Mouse (Mus musculus): ENCODE results near the gene Kcnk1.

GRCm38 (mm10) chr8:125955671-125956070 lies 39.3 kb upstream of the Kcnk1 start:
- TF ChIP-seq CTCF (IDR thresholded peaks at IDR 0.05; ENCODE audit: insufficient read depth, low read length): peak; percentile 19; the same call in 1 of the 2 replicates
- no peak for TF ChIP-seq POLR2A (IDR thresholded peaks at IDR 0.05; ENCODE audit: borderline replicate concordance, extremely low read depth, low read depth, low read length)

Data from lung, adult 2 months (tissue).